Mouse (Mus musculus) MN1 (cell line): Measurements from ENCODE around the gene Fgfr2.
"Not testable (repeated sequence)": the region's sequence is repeated elsewhere in the genome, so short reads cannot be mapped to it uniquely, and the experiment has no call there.

Source experiments
- DNase-seq: peaks from one replicate; pipeline ENCODE4 v3.0.0-alpha.2; 2016; ENCODE audit warnings: low spot score

The Fgfr2 gene

DNA sequence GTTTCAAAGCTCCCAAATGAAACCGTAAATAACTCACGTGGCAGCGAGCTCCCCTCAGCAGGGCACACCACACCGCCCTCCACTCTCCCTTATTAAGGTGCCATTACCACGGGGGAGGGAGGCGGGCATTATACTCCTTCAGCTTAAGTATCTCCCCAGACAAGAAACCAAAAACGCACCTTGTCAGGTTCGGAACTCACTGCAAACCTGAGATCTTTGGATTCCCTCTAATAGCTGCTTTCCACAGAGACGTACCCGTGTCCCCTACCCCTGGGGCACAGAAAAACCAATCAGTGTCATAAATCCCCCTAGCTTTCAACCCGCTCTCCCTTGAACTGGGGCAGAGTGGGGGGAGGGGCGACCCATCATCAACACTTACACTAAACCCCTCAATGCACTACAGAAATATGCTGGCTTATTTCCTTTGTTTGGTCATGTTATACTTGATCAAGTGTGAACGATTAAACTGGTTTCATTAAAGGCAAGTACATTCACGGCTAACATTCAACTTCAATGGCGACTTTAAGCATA is 2.9 kb downstream of the Fgfr2 start:
- DNase-seq, result no peak

DNA sequence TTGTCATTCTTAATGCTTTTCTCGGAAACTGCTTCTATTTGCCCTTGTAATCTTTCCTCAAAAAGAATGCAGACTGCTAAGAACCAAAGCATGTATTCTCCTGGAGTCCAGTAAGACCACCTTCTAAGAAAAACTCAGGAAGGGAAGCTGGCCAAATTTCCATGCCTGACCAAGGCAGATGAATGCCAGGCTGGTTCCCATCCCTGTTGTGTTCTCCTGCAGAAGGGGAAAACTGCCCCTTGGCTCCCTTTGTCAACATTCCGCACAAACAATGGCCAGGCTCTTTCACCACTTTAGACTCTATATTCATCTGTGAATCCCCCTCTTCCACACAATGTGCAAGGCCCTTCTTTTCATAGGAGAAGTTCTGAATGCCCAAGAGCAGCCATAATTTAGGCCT is 5.3 kb downstream of the Fgfr2 start:
- DNase-seq, result no peak

DNA sequence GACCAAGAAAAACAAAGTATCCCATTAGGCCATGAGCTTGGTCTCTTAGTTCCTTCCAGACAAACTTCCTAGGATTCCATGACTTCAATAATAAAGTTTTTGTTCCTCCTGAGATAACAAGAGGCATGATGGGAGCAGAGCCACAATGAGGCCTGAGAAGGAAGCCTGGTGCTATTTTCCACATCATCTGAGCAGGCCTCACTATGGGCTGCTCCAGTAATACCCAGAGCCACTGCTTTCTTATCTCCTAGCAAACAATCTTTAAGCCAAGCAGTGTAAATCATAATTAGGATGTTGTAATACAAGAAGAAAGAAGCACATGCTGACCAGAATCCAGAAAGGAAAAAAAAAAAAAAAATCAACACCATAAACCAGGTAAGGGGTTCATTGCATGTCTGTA is 6.6 kb downstream of the Fgfr2 start:
- no peak for DNase-seq

DNA sequence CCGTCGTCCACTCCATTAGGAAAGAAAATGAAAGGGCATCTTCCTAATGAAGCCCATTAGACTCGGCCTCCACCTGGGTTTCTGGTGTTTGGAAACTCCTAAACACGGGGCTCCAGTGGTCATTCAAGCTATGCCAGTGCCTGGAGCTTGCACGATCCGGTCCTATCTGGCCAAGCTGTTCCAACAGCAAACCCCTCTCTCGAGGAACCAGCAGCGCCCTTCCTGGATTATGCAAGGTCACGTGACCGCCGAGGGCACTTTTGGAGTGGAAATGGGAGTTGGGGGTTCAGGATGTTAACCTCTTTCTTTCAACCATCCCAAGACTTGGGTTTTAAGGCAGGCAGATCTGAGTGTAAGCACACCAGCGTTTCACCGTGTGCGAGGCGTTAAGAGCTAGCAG is 7.3 kb downstream of the Fgfr2 start:
- no peak for DNase-seq

- no peak for DNase-seq
Observed at GRCm38 (mm10) chr7:133114847-133115470, 8.2 kb downstream of the Fgfr2 start.

DNA sequence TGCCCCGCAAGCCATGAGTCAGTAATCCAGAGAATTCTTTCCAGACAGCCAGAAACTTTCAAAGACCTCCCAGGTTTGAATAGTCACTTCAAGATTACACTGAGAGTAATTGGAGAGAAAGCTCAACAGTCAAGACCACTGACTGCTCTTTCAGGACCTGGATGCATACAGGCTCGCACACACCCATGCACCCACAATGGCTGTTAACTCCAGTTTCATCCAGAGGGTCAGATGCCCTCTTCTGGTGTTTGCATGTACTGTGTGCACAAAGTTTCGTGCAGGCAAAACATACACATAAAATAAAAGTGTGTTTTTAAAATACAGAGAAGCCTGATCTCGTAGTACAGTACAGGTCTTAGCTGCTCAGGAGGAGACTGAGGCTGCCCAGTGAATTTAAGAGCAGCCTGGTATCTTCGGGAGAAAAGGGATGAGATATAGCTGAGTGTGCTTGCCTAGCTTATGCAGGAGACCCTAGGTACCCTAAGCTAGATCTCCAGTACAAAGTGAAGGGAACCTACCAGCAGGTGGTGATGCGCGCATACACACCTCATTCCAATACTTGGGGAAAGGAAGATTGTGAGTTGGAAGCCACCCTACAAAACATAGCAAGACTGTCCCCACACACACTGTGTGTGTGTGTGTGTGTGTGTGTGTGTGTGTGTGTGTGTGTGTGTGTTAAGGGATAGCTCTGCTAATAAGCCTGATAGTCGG is 9.8 kb downstream of the Fgfr2 start:
- no peak for DNase-seq

- no peak for DNase-seq
Observed at GRCm38 (mm10) chr7:133112351-133112831, 10.8 kb downstream of the Fgfr2 start.

DNA sequence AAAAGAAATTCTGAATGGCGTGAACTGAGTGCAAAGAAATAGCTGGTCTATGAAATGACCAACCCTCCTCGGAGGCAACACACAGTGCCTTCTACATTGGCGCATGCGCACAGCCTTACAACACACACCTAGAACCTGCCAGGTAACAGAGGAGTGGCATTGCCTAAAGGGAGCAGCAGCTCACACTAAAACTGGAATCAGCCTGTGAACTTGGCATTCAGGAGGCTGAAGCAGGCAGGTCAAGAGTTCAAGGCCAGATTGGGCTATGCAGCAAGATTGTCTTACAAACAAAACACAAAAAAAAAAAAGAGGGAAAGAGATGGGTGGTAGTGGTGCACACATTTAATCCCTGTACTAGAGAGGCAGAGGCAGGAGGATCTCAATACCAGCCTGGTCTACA is 13.7 kb downstream of the Fgfr2 start:
- DNase-seq, result no peak

- DNase-seq, result no peak
Observed at GRCm38 (mm10) chr7:133108695-133109094, 14.5 kb downstream of the Fgfr2 start.

DNA sequence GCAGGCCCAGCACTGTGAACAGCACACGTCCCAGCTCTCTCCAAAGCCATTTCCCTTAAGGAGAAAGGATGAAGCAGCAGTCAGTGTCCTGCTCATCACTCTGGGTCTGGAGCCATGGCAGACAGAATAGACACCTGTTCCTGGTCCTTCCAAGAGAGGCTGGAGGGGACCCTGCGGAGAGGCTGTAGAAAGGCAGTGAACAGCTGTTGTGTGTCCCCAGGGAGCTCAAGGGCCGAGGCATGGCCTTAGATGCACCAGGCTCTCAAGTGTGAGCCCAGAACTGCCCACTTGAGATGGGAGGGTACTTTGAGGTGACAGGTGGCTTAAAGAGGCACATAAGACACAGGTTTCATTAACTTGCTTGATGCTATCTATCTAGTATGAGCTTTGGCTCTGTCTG is 20.6 kb downstream of the Fgfr2 start:
- no peak for DNase-seq

DNA sequence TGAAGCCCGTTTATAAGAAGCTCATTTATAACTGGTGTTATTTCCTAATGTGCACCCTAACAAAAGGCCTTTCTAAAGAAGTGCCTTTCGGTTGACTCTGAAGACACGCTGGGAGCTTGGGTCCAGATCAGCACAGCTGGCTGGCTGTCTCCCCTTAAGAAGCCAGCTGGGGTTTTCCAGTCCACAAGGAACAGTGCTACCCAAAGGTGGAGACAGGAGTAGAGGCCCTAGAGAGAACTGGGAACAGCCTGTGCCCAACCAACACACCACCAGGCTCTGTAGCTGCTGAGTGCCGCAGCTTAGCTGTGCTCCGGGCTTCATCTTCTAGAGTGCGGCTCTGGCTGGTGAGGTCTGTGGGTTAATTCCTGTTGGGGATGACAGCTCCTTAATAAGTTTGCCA is 22.1 kb downstream of the Fgfr2 start:
- DNase-seq, result no peak

DNA sequence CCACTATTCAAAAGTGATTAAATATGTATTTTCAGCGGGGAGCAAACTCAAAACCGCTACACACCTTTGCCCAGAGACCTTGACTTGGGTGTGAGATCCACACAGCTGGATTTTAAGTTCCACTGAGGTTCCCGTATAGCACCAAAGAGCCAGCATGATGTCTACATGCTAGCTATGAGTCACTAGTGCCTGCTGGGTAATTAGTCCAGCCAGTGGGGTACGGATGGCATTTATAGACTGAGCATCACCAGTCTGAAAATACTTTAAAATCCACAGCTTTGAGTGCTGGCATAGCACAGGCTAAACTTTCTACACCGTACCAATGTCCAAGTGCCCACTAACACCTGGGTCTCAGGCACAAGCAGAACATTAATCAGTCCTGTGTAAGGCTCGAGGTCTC is 23.0 kb downstream of the Fgfr2 start:
- DNase-seq, result no peak

DNA sequence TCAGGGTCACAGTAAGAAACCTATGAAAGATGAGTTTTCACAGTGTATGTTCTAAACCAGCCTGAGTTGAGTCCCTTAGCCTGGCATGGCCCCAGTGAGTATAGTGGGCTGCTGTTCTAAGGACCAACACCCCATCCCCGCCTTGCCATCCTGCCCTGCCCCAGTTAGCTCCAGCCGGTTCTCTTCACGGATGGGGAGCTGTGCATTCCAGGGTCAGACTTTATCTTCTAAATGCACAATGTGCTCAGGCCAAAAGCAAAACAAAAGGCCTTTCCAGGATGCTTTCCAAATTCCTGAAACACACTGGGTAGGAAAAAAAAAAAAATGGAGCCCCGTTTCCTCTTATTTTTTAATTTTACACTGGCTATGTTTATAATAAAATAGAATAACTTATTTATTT is 23.9 kb downstream of the Fgfr2 start:
- no peak for DNase-seq

DNA sequence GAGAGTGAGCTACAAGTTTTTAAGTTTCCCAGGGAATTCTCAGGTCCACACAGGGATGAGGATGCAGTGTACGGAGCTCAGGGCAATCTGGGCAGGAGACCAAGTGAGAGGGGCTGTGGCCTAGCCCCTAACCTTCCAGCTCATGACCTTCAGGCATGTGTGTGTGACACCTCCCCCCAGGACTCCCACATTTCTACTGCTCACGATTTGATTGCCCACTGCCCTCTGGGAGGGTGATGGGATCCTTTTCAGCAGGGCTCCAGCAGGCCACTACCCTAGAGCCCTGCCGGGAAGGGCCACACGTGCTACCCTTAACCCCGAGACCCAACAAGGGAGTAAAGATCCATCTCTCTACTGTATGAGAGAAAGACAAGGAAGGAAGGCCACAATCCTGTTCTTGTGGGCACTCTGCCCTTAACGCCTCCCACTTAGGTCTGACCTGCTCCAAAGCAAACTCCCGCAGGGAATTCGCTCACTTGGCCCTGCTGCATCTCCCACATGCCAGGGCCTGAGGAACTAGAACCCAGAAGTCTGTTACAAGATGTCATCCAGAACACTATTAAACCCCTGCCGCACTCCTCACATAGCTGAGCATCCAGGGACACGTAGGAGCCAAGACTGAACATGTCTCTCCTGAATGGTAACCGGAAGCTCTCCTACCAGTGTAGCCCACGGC is 24.9 kb downstream of the Fgfr2 start:
- no peak for DNase-seq

- DNase-seq, result not testable (repeated sequence)
Observed at GRCm38 (mm10) chr7:133095610-133096009, 27.5 kb downstream of the Fgfr2 start.

- no peak for DNase-seq
Observed at GRCm38 (mm10) chr7:133094711-133095495, 28.2 kb downstream of the Fgfr2 start.

DNA sequence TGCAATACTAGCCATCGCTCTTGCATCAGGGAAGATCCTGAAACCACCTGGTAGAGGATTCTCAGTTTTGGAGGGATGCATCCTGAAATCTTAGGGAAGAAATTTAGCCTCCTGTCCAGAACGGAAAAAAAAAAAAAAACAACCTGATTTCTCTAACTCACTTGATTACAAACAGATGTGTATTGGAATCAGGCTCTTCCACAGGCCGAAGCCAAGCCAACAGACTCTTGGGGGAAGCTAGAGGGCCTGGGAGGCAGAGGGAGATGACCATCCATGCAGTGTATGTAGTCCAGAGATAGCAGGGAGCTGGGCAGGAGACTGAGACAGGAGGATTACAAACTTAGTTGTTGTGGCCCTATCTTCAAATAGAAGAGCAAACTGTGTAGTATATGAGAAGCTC is 29.0 kb downstream of the Fgfr2 start:
- no peak for DNase-seq

GRCm38 (mm10) chr7:133093731-133094130 is 29.4 kb downstream of the Fgfr2 start:
- no peak for DNase-seq

- DNase-seq, result no peak
Observed at GRCm38 (mm10) chr7:133090641-133091040, 32.5 kb downstream of the Fgfr2 start.

GRCm38 (mm10) chr7:133089621-133090260 is 33.4 kb downstream of the Fgfr2 start:
- no peak for DNase-seq

DNA sequence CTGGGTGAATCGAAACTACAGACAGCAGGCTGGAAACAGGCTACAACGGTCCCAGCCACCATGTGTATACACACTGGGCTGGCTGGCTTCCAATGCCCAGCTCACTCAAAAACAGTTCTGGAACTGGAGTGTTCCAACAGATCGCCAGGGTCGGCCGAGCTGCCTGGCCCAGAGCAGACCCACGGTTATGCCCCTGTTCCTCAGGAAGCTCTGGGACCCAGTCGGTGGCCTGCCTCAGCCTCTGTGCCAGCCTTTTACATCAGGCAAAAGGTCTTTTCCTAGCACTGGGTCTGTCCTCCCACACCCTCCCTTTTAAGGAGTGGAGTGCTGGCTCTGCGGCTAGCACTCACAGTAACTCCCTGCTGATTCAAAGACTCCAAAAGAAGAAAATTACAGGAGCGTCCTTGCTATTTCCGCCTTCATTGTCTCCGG is 34.3 kb downstream of the Fgfr2 start:
- DNase-seq, result peak; percentile 74

GRCm38 (mm10) chr7:133088411-133088810 is 34.7 kb downstream of the Fgfr2 start:
- no peak for DNase-seq
